ENCODE assay signal across 12 mouse cellular contexts in the genomic region with DNA sequence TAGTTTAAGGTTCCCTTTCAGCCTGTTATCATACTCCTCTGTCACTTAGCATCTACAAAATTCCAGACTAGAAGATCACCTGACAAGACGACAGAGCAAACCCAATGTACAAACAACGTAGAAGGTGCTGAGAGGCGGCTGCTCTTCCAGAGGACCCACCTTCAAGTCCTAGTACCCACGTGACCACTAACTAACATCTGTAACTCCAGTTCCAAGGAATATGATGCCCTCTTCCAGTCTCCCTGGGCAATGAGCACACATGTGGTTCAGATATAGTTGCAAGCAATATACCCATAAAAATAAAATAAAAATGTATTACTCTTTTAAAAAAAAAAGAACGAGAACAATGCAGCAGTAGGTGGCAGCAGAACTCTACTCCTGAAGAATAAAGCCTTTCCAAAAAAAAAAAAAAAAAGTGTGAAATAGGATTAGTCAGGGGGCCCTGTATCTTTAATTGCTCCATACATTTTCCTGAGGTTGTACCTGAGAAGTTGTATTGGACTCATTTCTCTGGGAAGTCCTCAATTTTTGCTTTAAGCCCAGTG. TPM values are rescaled to one million over a fixed set of nuclear protein-coding genes. Genes with fewer than 3 reads are reported as not detected.
DNase-seq lines count a peak whose midpoint lies in the region; ATAC-seq and TF ChIP-seq lines count a peak whose summit lies in the region.
"Had no signal": no experiment of that assay in that cellular context is flagged by ENCODE, and none has a peak within 500 bp of the region (broad histone marks: within the 10 kb centered on the region; RNA-seq: fewer than 3 reads in every experiment).

No protein-coding gene starts in this region.

- no peaks in the 10 kb centered on the region for H3K27me3 ChIP-seq in hindbrain, embryonic 14.5 days (ENCODE audit: control insufficient read depth, insufficient read depth, low read length)
- no peaks in the 10 kb centered on the region for H3K27me3 ChIP-seq in hindbrain, embryonic 12.5 days
- H3K27me3 ChIP-seq in midbrain, postnatal 0 days (ENCODE audit: insufficient read depth, low read length): no peaks in the 10 kb centered on the region

- H3K9ac ChIP-seq in hindbrain, embryonic 14.5 days: no peak overlapping the region
- H3K9ac ChIP-seq in hindbrain, embryonic 12.5 days: no peak overlapping the region
- H3K9ac ChIP-seq in midbrain, postnatal 0 days (replicated peaks; ENCODE audit: low read length, poor library complexity, severe bottlenecking): no peak overlapping the region
- H3K9ac ChIP-seq: heart, embryonic 13.5 days had no signal

- no peaks in the 10 kb centered on the region for H3K36me3 ChIP-seq in hindbrain, embryonic 14.5 days (replicated peaks; ENCODE audit: control insufficient read depth, insufficient read depth)
- no peaks in the 10 kb centered on the region for H3K36me3 ChIP-seq in hindbrain, embryonic 12.5 days
- no peaks in the 10 kb centered on the region for H3K36me3 ChIP-seq in midbrain, postnatal 0 days (ENCODE audit: insufficient read depth, low read length)
- H3K36me3 ChIP-seq: heart, embryonic 13.5 days had no signal

- no peak overlapping the region for H3K4me2 ChIP-seq in hindbrain, embryonic 14.5 days (replicated peaks)
- no peak overlapping the region for H3K4me2 ChIP-seq in hindbrain, embryonic 12.5 days (replicated peaks)
- no peak overlapping the region for H3K4me2 ChIP-seq in midbrain, postnatal 0 days (ENCODE audit: low read depth, low read length, poor library complexity, severe bottlenecking)
- H3K4me2 ChIP-seq: heart, embryonic 13.5 days had no signal

- no peaks in the 10 kb centered on the region for H3K9me3 ChIP-seq in hindbrain, embryonic 14.5 days (ENCODE audit: control insufficient read depth, low read length)
- no peaks in the 10 kb centered on the region for H3K9me3 ChIP-seq in hindbrain, embryonic 12.5 days (replicated peaks)
- H3K9me3 ChIP-seq in midbrain, postnatal 0 days (ENCODE audit: low read length): no peaks in the 10 kb centered on the region
- H3K9me3 ChIP-seq: heart, embryonic 13.5 days had no signal

- TF ChIP-seq CTCF in midbrain, postnatal 0 days (IDR thresholded peaks at IDR 0.05): peak; percentile 78

- no peak for ATAC-seq in hindbrain, embryonic 14.5 days (ENCODE audit: low FRiP score)
- no peak for ATAC-seq in hindbrain, embryonic 12.5 days (ENCODE audit: low FRiP score)
- no peak for ATAC-seq in midbrain, postnatal 0 days (ENCODE audit: low FRiP score)

- no peak overlapping the region for H3K4me3 ChIP-seq in hindbrain, embryonic 14.5 days (replicated peaks; ENCODE audit: low read length)
- no peak overlapping the region for H3K4me3 ChIP-seq in hindbrain, embryonic 12.5 days
- no peak overlapping the region for H3K4me3 ChIP-seq in midbrain, postnatal 0 days (ENCODE audit: low read depth, low read length)
- H3K4me3 ChIP-seq: heart, embryonic 13.5 days; myocyte had no signal

- 45% methylated on average over 5 of the region's 5 CpGs for whole genome bisulfite sequencing in hindbrain, embryonic 14.5 days
- 50% methylated on average over 5 of the region's 5 CpGs for WGBS in hindbrain, embryonic 12.5 days
- WGBS in midbrain, postnatal 0 days: 45% methylated on average over 5 of the region's 5 CpGs

- no peak overlapping the region for H3K27ac ChIP-seq in hindbrain, embryonic 14.5 days
- no peak overlapping the region for H3K27ac ChIP-seq in hindbrain, embryonic 12.5 days
- no peak overlapping the region for H3K27ac ChIP-seq in midbrain, postnatal 0 days (ENCODE audit: low read depth, low read length)
- H3K27ac ChIP-seq: heart, embryonic 13.5 days had no signal

- peak; percentile 74 for DNase-seq in hindbrain, embryonic 14.5 days (ENCODE audit: low spot score)
- peak; percentile 33 for DNase-seq in lung, postnatal 14 days
- no peak for DNase-seq in lung, adult 18-20 months
- peak; percentile 60 for DNase-seq in NIH3T3 (ENCODE audit: low read depth)
- peak; percentile 55 for DNase-seq in midbrain, postnatal 0 days (ENCODE audit: low spot score)
- DNase-seq in adrenal gland, adult 18-20 months (ENCODE audit: low spot score in 2 of 2): no peak
- DNase-seq: thymus, postnatal 14 days had no signal

- no peaks in the 10 kb centered on the region for H3K4me1 ChIP-seq in hindbrain, embryonic 14.5 days (replicated peaks; ENCODE audit: control insufficient read depth, insufficient read depth, low read length)
- H3K4me1 ChIP-seq in hindbrain, embryonic 12.5 days: no peaks in the 10 kb centered on the region
- no peaks in the 10 kb centered on the region for H3K4me1 ChIP-seq in midbrain, postnatal 0 days (ENCODE audit: insufficient read depth, low read length)

RNA-seq across cellular contexts. Expression of gene Traf6, which starts 27.8 kb away (rescaled TPM):
- polyA plus RNA-seq in hindbrain, embryonic 14.5 days (2014; fragmentation: Nextera tagmentation; extraction: Ambion mirVana): 8.0 and 8.5 TPM in 2 replicates
- polyA plus RNA-seq in hindbrain, embryonic 12.5 days (2016; fragmentation: Nextera tagmentation; extraction: Ambion mirVana): 14.0 and 15.8 TPM in 2 replicates
- 16.5 and 19.9 TPM in 2 replicates for total RNA-seq in midbrain, postnatal 0 days (2014; rRNA removed)
- polyA plus RNA-seq in midbrain, postnatal 0 days (2015; fragmentation: Nextera tagmentation; extraction: Ambion mirVana): 4.9 and 5.3 TPM in 2 replicates
- 10 to 100 TPM; 21.0 to 22.9 TPM for total RNA-seq in adrenal gland, adult 18-20 months (2021)

RNA-seq across cellular contexts. Expression of gene B230118H07Rik, which starts 56.7 kb away (rescaled TPM):
- polyA plus RNA-seq in hindbrain, embryonic 14.5 days (2014; fragmentation: Nextera tagmentation; extraction: Ambion mirVana): 48.3 and 61.1 TPM in 2 replicates
- 57.7 and 58.6 TPM in 2 replicates for polyA plus RNA-seq in hindbrain, embryonic 12.5 days (2016; fragmentation: Nextera tagmentation; extraction: Ambion mirVana)
- total RNA-seq in midbrain, postnatal 0 days (2014; rRNA removed): 18.2 and 21.4 TPM in 2 replicates
- polyA plus RNA-seq in midbrain, postnatal 0 days (2015; fragmentation: Nextera tagmentation; extraction: Ambion mirVana): 50.7 and 51.5 TPM in 2 replicates
- 10 to 100 TPM; 24.7 to 28.4 TPM for total RNA-seq in adrenal gland, adult 18-20 months (2021)

RNA-seq across cellular contexts. Expression of gene Rag1, which starts 56.7 kb away (rescaled TPM):
- 0.23 and 0.32 TPM in 2 replicates for polyA plus RNA-seq in hindbrain, embryonic 14.5 days (2014; fragmentation: Nextera tagmentation; extraction: Ambion mirVana)
- polyA plus RNA-seq in hindbrain, embryonic 12.5 days (2016; fragmentation: Nextera tagmentation; extraction: Ambion mirVana): 0.80 and 0.82 TPM in 2 replicates
- total RNA-seq in midbrain, postnatal 0 days (2014; rRNA removed): 0.27 and 0.42 TPM in 2 replicates
- 0.04 TPM in 2 replicates for polyA plus RNA-seq in midbrain, postnatal 0 days (2015; fragmentation: Nextera tagmentation; extraction: Ambion mirVana)
- total RNA-seq in adrenal gland, adult 18-20 months (2021): not detected
- total RNA-seq: liver, adult 2 months had no signal
- polyA plus RNA-seq: liver, adult 2 months; myocyte; small intestine, adult 2 months had no signal

Comparison
In these comparisons a context has a peak if more than half of its experiments do, and no peak if none do; other contexts are left out.
1. DNase-seq: peak in hindbrain, embryonic 14.5 days (single experiment), lung, postnatal 14 days (single experiment), NIH3T3 (single experiment) and midbrain, postnatal 0 days (single experiment); none in lung, adult 18-20 months (0 of 2) and adrenal gland, adult 18-20 months (0 of 2).